ENCODE assay signal across 8 mouse cellular contexts in the genomic region with DNA sequence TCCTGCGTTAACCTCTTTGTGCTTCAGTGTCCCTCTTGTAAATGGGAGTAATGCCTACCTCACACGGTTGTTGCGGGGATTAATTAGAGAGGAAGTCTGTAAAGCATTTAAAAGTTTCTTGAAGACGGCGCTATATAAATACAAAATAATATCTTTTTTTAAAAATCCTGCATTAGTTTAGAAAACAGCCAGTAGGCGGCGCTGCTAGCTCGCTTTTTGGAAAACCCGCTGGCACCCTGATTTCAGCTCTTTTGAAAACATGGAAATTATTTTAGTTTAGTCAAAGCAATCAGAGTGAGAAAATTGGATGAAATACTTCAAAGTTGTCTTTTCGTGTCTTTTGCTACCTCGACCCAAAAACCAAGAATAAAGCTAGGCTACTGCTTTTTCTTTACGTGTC.
DNase-seq lines count a peak whose midpoint lies in the region; ATAC-seq and TF ChIP-seq lines count a peak whose summit lies in the region.

No protein-coding gene starts in this region.

- no peaks in the 10 kb centered on the region for H3K9me3 ChIP-seq in limb, embryonic 12.5 days

- H3K36me3 ChIP-seq in limb, embryonic 12.5 days, result no peaks in the 10 kb centered on the region
- no peaks in the 10 kb centered on the region for H3K36me3 ChIP-seq in myocyte (ENCODE audit: control insufficient read depth, insufficient read depth)

- H3K4me2 ChIP-seq in limb, embryonic 12.5 days, result peak overlapping the region; percentile 38
- peak overlapping the region; percentile 52 for H3K4me2 ChIP-seq in myocyte (ENCODE audit: low read depth)

- WGBS in limb, embryonic 12.5 days, result 12% methylated on average over 12 of the region's 12 CpGs

- no peak overlapping the region for H3ac ChIP-seq in myocyte (ENCODE audit: control insufficient read depth, insufficient read length)

- POLR2A ChIA-PET in Patski (lab: Charles Lee), result no interaction called here

- H3K4me3 ChIP-seq in limb, embryonic 12.5 days (replicated peaks), result no peak overlapping the region
- H3K4me3 ChIP-seq in myocyte, result no peak overlapping the region

- no peak overlapping the region for H3K27ac ChIP-seq in limb, embryonic 12.5 days

- no peak for ATAC-seq in Patski
- ATAC-seq in limb, embryonic 12.5 days (ENCODE audit: insufficient number of reproducible peaks, insufficient read depth, low FRiP score, low TSS enrichment, low read depth), result no peak

- no peak for TF ChIP-seq POLR2A in myocyte (IDR thresholded peaks at IDR 0.05; ENCODE audit: insufficient read length, low read depth)

- H3K79me2 ChIP-seq in myocyte (ENCODE audit: control insufficient read depth, insufficient read depth), result no peaks in the 10 kb centered on the region

- peaks cover 18% of the 10 kb centered on the region for H3K27me3 ChIP-seq in Patski
- peaks cover 7% of the 10 kb centered on the region; the same call in 1 of the 2 replicates for H3K27me3 ChIP-seq in limb, embryonic 12.5 days
- peaks cover 6% of the 10 kb centered on the region for H3K27me3 ChIP-seq in myocyte (ENCODE audit: control insufficient read depth, insufficient read depth, insufficient read length)

- CTCF ChIA-PET in Patski (lab: Charles Lee), result interaction anchor here (0.9 to 1.8 kb wide), 8 partner anchors 11 to 1799 kb away, joined by 3 to 9 read pairs (median 4); no protein-coding TSS in a partner anchor

- no peak overlapping the region for H3K9ac ChIP-seq in limb, embryonic 12.5 days (replicated peaks)

- DNase-seq in layer of hippocampus, adult 11-12 months (ENCODE audit: low spot score), result peak; percentile 30
- no peak for DNase-seq in layer of hippocampus, postnatal 36 days
- no peak for DNase-seq in Patski (ENCODE audit: low read depth, low spot score)
- peak; percentile 37 for DNase-seq in embryo, embryonic 11.5 days (ENCODE audit: low read depth, low spot score)
- peak; percentile 60 for DNase-seq in heart, postnatal 4 days
- DNase-seq in yolk sac, embryonic 10.5 days (ENCODE audit: low spot score), result no peak

- peaks cover 27% of the 10 kb centered on the region for H3K4me1 ChIP-seq in limb, embryonic 12.5 days (replicated peaks)

- in situ Hi-C loops in Patski (cut with MboI; ENCODE audit: low pct_unique_long_range_greater_than_20kb), result loop anchor here (25.0 kb wide), 2 partner anchors 1279 to 1804 kb away; no protein-coding TSS in a partner anchor

- peak; percentile 89 for TF ChIP-seq CTCF in Patski (IDR thresholded peaks at IDR 0.05)

TF ChIP-seq in myocyte, 11 proteins besides CTCF, POLR2A, EP300 and RAD21:
- TF ChIP-seq CEBPB (IDR thresholded peaks at IDR 0.05; ENCODE audit: insufficient read depth, poor library complexity, severe bottlenecking) (no peak), REST (IDR thresholded peaks at IDR 0.05; ENCODE audit: insufficient read depth, insufficient read length) (no peak), SRF (IDR thresholded peaks at IDR 0.05; ENCODE audit: control insufficient read depth, insufficient read length, low read depth) (no peak), TCF12 (IDR thresholded peaks at IDR 0.05; ENCODE audit: insufficient read depth, poor library complexity, severe bottlenecking) (no peak), MAX (IDR thresholded peaks at IDR 0.05; ENCODE audit: low read depth) (no peak), MYOG (IDR thresholded peaks at IDR 0.05; ENCODE audit: control insufficient read depth in 1 of 3, insufficient read depth in 1 of 3, insufficient read length in 2 of 3, low read depth in 2 of 3) (no peak), USF1 (IDR thresholded peaks at IDR 0.05; ENCODE audit: low read depth) (no peak), POLR2AphosphoS2 (IDR thresholded peaks at IDR 0.05; ENCODE audit: insufficient read length, low read depth) (no peak), MYOD1 (IDR thresholded peaks at IDR 0.05; ENCODE audit: control insufficient read depth in 1 of 3, insufficient read length in 2 of 3, low read depth in 2 of 3) (no peak), E2F4 (IDR thresholded peaks at IDR 0.05; ENCODE audit: insufficient read depth) (no peak), TCF3 (IDR thresholded peaks at IDR 0.05; ENCODE audit: insufficient read length, low read depth) (no peak)

Comparison
In these comparisons a context has a peak if more than half of its experiments do, and no peak if none do; other contexts are left out.
1. DNase-seq: peak in layer of hippocampus, adult 11-12 months (single experiment), embryo, embryonic 11.5 days (single experiment) and heart, postnatal 4 days (single experiment); none in layer of hippocampus, postnatal 36 days (0 of 2), Patski (single experiment) and yolk sac, embryonic 10.5 days (single experiment).